Mouse (Mus musculus) kidney, adult 2 months (tissue): ENCODE results near the gene Mslnl.

Experiments
- CTCF ChIP-seq: fragments of 200-500 bp; conservative IDR thresholded peaks from 2 replicates; pipeline ENCODE4 v1.5.1; 2011; ENCODE audit warnings: low read depth, mild to moderate bottlenecking, control low read depth, low read length, moderate library complexity, mixed read lengths; ENCODE audit not compliant: insufficient read depth, insufficient read length
- POLR2A ChIP-seq: fragments of 200-500 bp; IDR thresholded peaks from one replicate; pipeline ENCODE4 v1.6.1; 2011; ENCODE audit warnings: low read depth, low read length, control low read depth

DNA sequence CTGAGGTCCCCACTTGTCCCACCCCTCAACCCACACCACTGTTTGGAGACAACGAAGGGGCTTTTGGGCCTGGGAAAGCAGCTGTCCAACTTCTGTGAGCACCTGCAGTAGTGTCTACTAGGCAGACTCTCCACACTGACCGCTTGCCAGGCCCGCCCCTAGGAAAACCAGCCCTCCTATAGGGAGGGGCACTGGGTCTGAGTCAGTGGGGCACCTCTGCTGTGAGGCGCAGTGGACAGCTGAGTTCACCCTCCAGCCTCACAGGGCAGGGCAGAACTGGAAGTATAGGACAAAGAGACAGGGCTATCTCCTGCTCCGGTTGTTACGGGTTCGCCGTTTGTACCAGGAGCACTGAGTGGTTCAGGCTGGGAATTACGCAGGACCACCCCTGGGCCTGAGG lies 18.4 kb downstream of the Mslnl start, which contains the start of gene Msln:
- TF ChIP-seq CTCF (no peak), POLR2A (no peak)
